Mouse (Mus musculus) lung, postnatal 0 days (tissue): ENCODE measurements at regions not wholly inside any gene's neighbourhood (a gene's known extent, or its start where the extent isn't known, plus 50 kb on each side); places are given as distances from the start of the nearest gene placed in this dataset.
A peak's percentile ranks its signal among the peaks of the same experiment; 100 is the strongest.

Experiments used
- ATAC-seq: fragments of 200-750 bp; cut with Nextera tagmentation; 2 replicates; pipeline ENCODE4 v1.8.0; 2017; ENCODE audit warnings: moderate library complexity
- DNase-seq: peaks from one replicate; pipeline ENCODE4 v3.0.0-alpha.2; 2016; ENCODE audit warnings: low spot score
- H3K27ac ChIP-seq: fragments of 300-500 bp; sonication (generic); 2 replicates; pipeline ENCODE4 v1.5.1; 2014; ENCODE audit warnings: antibody characterized with exemption, mild to moderate bottlenecking, low read length, mixed read lengths
- H3K27me3 ChIP-seq: fragments of 300-500 bp; sonication (generic); replicated peaks from 2 replicates; pipeline ENCODE4 v1.6.1; 2014; ENCODE audit warnings: low read length, mixed read lengths; ENCODE audit not compliant: insufficient read depth
- H3K36me3 ChIP-seq: fragments of 300-500 bp; sonication (generic); 2 replicates; pipeline ENCODE4 v1.6.1; 2014; ENCODE audit warnings: low read length, mixed read lengths; ENCODE audit not compliant: insufficient read depth
- H3K4me1 ChIP-seq: fragments of 300-500 bp; sonication (generic); 2 replicates; pipeline ENCODE4 v1.6.1; 2014; ENCODE audit warnings: antibody characterized with exemption, low read depth, low read length, mixed read lengths; ENCODE audit not compliant: insufficient read depth
- H3K4me2 ChIP-seq: fragments of 300-500 bp; sonication (generic); replicated peaks from 2 replicates; pipeline ENCODE4 v1.6.1; 2014; ENCODE audit warnings: low read depth, mild to moderate bottlenecking, low read length, moderate library complexity, mixed read lengths
- H3K4me3 ChIP-seq: fragments of 300-500 bp; sonication (generic); 2 replicates; pipeline ENCODE4 v1.5.1; 2014; ENCODE audit warnings: low read depth, low read length
- H3K9ac ChIP-seq: fragments of 300-500 bp; sonication (generic); replicated peaks from 2 replicates; pipeline ENCODE4 v1.6.1; 2014; ENCODE audit warnings: low read depth, mild to moderate bottlenecking
- H3K9me3 ChIP-seq: fragments of 300-500 bp; sonication (generic); 2 replicates; pipeline ENCODE4 v1.6.1; 2016; ENCODE audit warnings: low read length, mixed read lengths
- CTCF ChIP-seq: IDR thresholded peaks from 2 replicates; pipeline ENCODE4 v1.5.1; 2016; ENCODE audit warnings: antibody characterized with exemption, mild to moderate bottlenecking
- EP300 ChIP-seq: IDR thresholded peaks from 2 replicates; pipeline ENCODE4 v1.6.1; 2016; ENCODE audit warnings: antibody characterized with exemption, mild to moderate bottlenecking, control low read depth
- WGBS: fragments of 180-500 bp; shearing (Covaris S2); extraction: QIAGEN DNeasy Blood & Tissue Kit; methylation state at CpG from one replicate; pipeline ENCODE4 v1.1.7; 2014; 5-methylcytosine and 5-hydroxymethylcytosine counted together

DNA sequence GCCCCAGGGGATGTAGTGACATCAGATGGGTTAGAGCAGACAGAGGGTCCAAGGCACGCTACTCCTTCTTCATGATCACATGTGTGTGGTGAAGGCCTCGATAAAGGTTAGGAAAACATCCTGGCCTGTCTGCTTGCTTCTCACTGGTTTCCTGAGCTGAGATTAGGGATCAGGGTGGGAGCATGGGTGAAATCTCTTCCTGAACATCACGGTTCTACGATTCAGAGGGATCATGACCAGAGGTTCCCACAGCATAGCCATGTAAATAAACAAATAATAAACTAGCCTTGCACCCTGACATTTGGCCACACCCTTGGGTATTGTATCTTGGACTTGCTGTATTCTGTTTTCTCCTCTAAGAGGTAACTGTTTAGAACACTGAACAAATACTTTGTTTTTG is 75.2 kb upstream of the Ednrb start:
- Histone ChIP-seq H3K27ac (no peak overlapping the region), H3K4me2 (no peak overlapping the region), H3K9me3 (no peaks in the 10 kb centered on the region), H3K4me1 (no peaks in the 10 kb centered on the region), H3K4me3 (no peak overlapping the region), H3K9ac (no peak overlapping the region), H3K36me3 (no peaks in the 10 kb centered on the region), H3K27me3 (no peaks in the 10 kb centered on the region)
- WGBS = 45% methylated on average over 4 of the region's 4 CpGs
- no peak for TF ChIP-seq CTCF
- TF ChIP-seq EP300 = peak; percentile 93
- DNase-seq = peak; percentile 48
- peak; percentile 80 for ATAC-seq

GRCm38 (mm10) chr14:103913453-103913852 is 69.3 kb upstream of the Ednrb start:
- WGBS = 96% methylated on average over 4 of the region's 4 CpGs

GRCm38 (mm10) chr14:103911707-103912106 is 67.5 kb upstream of the Ednrb start:
- Histone ChIP-seq H3K9ac (no peak overlapping the region), H3K9me3 (no peaks in the 10 kb centered on the region), H3K27ac (no peak overlapping the region), H3K4me2 (no peak overlapping the region), H3K4me3 (no peak overlapping the region), H3K4me1 (no peaks in the 10 kb centered on the region), H3K27me3 (no peaks in the 10 kb centered on the region), H3K36me3 (no peaks in the 10 kb centered on the region)
- ATAC-seq (no peak), DNase-seq (no peak)
- 74% methylated on average over 4 of the region's 4 CpGs for WGBS
- TF ChIP-seq CTCF (no peak), EP300 (no peak)

More at GRCm38 (mm10) chr14:103913453-103913852, 69.3 kb upstream of the Ednrb start:
- ATAC-seq = no peak
- Histone ChIP-seq H3K9me3 (no peaks in the 10 kb centered on the region), H3K4me1 (no peaks in the 10 kb centered on the region), H3K36me3 (no peaks in the 10 kb centered on the region), H3K4me2 (no peak overlapping the region), H3K27ac (no peak overlapping the region), H3K27me3 (no peaks in the 10 kb centered on the region), H3K4me3 (no peak overlapping the region), H3K9ac (no peak overlapping the region)
- no peak for DNase-seq
- TF ChIP-seq EP300 = no peak
- TF ChIP-seq CTCF = no peak

GRCm38 (mm10) chr14:103911280-103911679 is 67.1 kb upstream of the Ednrb start:
- H3K4me3 ChIP-seq = no peak overlapping the region
- H3K27me3 ChIP-seq = no peaks in the 10 kb centered on the region
- no peak overlapping the region for H3K4me2 ChIP-seq
- no peak for TF ChIP-seq CTCF
- no peak for TF ChIP-seq EP300
- no peak overlapping the region for H3K9ac ChIP-seq
- 93% methylated on average over 1 of the region's 1 CpGs for WGBS
- no peak overlapping the region for H3K27ac ChIP-seq
- no peak for ATAC-seq
- H3K36me3 ChIP-seq = no peaks in the 10 kb centered on the region
- H3K4me1 ChIP-seq = no peaks in the 10 kb centered on the region
- no peaks in the 10 kb centered on the region for H3K9me3 ChIP-seq
- no peak for DNase-seq

- H3K36me3 ChIP-seq = no peaks in the 10 kb centered on the region
- no peak overlapping the region for H3K9ac ChIP-seq
- no peaks in the 10 kb centered on the region for H3K4me1 ChIP-seq
- ATAC-seq (peak; percentile 63), DNase-seq (peak; percentile 37)
- 41% methylated on average over 2 of the region's 2 CpGs for WGBS
- TF ChIP-seq CTCF = no peak
- TF ChIP-seq EP300 = peak; percentile 73; the same call in 1 of the 2 replicates
- no peak overlapping the region for H3K27ac ChIP-seq
- H3K4me2 ChIP-seq = no peak overlapping the region
- H3K27me3 ChIP-seq = no peaks in the 10 kb centered on the region
- no peak overlapping the region for H3K4me3 ChIP-seq
- H3K9me3 ChIP-seq = no peaks in the 10 kb centered on the region
Measured at GRCm38 (mm10) chr14:103906417-103907070, 62.3 kb upstream of the Ednrb start.

DNA sequence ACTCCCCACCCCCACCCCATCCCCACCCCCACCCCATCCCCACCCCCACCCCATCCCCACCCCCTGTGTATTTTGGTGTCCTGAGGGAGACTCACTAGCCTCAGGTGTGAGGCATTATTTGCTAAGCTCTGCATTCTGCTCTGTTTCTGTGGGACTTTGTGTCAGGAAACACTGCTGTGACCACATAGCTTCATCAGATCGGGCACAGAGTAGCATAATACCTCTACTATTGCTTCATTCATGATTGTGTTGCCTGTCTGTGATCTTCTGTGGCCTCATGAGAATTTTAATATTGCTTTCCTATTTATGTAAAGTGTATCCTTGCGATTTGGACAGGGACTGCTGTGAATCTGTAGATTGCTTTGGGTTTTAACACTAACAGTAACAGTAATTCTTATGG is 56.6 kb upstream of the Ednrb start:
- TF ChIP-seq CTCF = no peak
- no peak for TF ChIP-seq EP300
- Histone ChIP-seq H3K27me3 (no peaks in the 10 kb centered on the region), H3K4me2 (no peak overlapping the region), H3K9ac (no peak overlapping the region), H3K4me1 (peaks cover 6% of the 10 kb centered on the region; the same call in 1 of the 2 replicates), H3K36me3 (no peaks in the 10 kb centered on the region), H3K9me3 (no peaks in the 10 kb centered on the region), H3K4me3 (no peak overlapping the region), H3K27ac (no peak overlapping the region)
- 71% methylated on average over 2 of the region's 2 CpGs for WGBS
- DNase-seq = no peak
- ATAC-seq = no peak
